Comparison of ENCODE assay signal across 1 mouse cellular context in genomic region chr4:108327730-108328484, GRCm38 (mm10).
TF ChIP-seq lines count a peak whose summit lies in the region.

Gene Coa7 (plus strand): TSS chr4:108328140.

TF ChIP-seq in CH12.LX, 34 proteins besides CTCF, POLR2A, EP300 and RAD21 (continued from another document):
- peak; percentile 25; the same call in 1 of the 2 replicates for TF ChIP-seq MAZ (IDR thresholded peaks at IDR 0.05; ENCODE audit: low read depth, low read length)
- 0 out of 2 replicates have a peak, but pooled peaks have one; percentile 21 for TF ChIP-seq RCOR1 (conservative IDR thresholded peaks at IDR 0.05; ENCODE audit: low read depth, low read length)
- 0 out of 2 replicates have a peak, but pooled peaks have one; percentile 22 for TF ChIP-seq NRF1 (IDR thresholded peaks at IDR 0.05; ENCODE audit: low read depth, low read length)
- TF ChIP-seq CHD2 (IDR thresholded peaks at IDR 0.05; ENCODE audit: low read length), result peak; percentile 70
- TF ChIP-seq MAFK (IDR thresholded peaks at IDR 0.05; ENCODE audit: insufficient replicate concordance, low read length), result no peak
- TF ChIP-seq ZC3H11A (IDR thresholded peaks at IDR 0.05; ENCODE audit: low read depth, low read length), result no peak
- no peak for TF ChIP-seq GABPA (IDR thresholded peaks at IDR 0.05; ENCODE audit: insufficient replicate concordance, low read depth, low read length)
- TF ChIP-seq ZMIZ1 (IDR thresholded peaks at IDR 0.05; ENCODE audit: low read depth, low read length), result peak; percentile 68
- no peak for TF ChIP-seq ZKSCAN1 (IDR thresholded peaks at IDR 0.05; ENCODE audit: borderline replicate concordance, low read depth, low read length)
- no peak for TF ChIP-seq SMC3 (IDR thresholded peaks at IDR 0.05; ENCODE audit: low read depth, low read length)
- peak; percentile 57 for TF ChIP-seq HCFC1 (IDR thresholded peaks at IDR 0.05; ENCODE audit: low read depth, low read length)
- peak; percentile 94 for TF ChIP-seq SIN3A (IDR thresholded peaks at IDR 0.05; ENCODE audit: low read length)
- peak; percentile 96 for TF ChIP-seq MAX (IDR thresholded peaks at IDR 0.05; ENCODE audit: low read length)
- peak; percentile 83 for TF ChIP-seq BHLHE40 (IDR thresholded peaks at IDR 0.05; ENCODE audit: low read depth, low read length)
- TF ChIP-seq ETS1 (conservative IDR thresholded peaks at IDR 0.05; ENCODE audit: low read depth, low read length), result peak; percentile 26; the same call in 1 of the 2 replicates
- peak; percentile 87 for TF ChIP-seq USF2 (conservative IDR thresholded peaks at IDR 0.05; ENCODE audit: low read depth, low read length)
- TF ChIP-seq MEF2A (IDR thresholded peaks at IDR 0.05; ENCODE audit: borderline replicate concordance, low read depth, low read length), result 0 out of 2 replicates have a peak, but pooled peaks have one; percentile 6
- peak; percentile 63; the same call in 1 of the 2 replicates for TF ChIP-seq TBP (conservative IDR thresholded peaks at IDR 0.05; ENCODE audit: low read depth, low read length)
- peak; percentile 27; the same call in 1 of the 2 replicates for TF ChIP-seq IRF4 (IDR thresholded peaks at IDR 0.05; ENCODE audit: low read depth, low read length)
- no peak; the same call in 1 of the 2 replicates for TF ChIP-seq CHD1 (IDR thresholded peaks at IDR 0.05; ENCODE audit: low read depth, low read length)
- no peak for TF ChIP-seq PAX5 (IDR thresholded peaks at IDR 0.05; ENCODE audit: low read length)
- peak; percentile 83; the same call in 1 of the 2 replicates for TF ChIP-seq POLR2AphosphoS2 (IDR thresholded peaks at IDR 0.05; ENCODE audit: low read depth, low read length)
